Mouse (Mus musculus) embryonic fibroblast, embryonic 13.5 days (primary cell): ENCODE results near the gene 1700012B07Rik. TPM values are rescaled to one million over a fixed set of nuclear protein-coding genes. Genes with fewer than 3 reads are reported as not detected.

Experiments
- H3K27ac ChIP-seq: 2 replicates; pipeline ENCODE4 v1.5.1; 2012; ENCODE audit warnings: low read length, control low read depth, inconsistent platforms; ENCODE audit not compliant: insufficient read depth
- H3K4me1 ChIP-seq: 2 replicates; pipeline ENCODE4 v1.6.1; 2011; ENCODE audit warnings: low read length; ENCODE audit not compliant: control insufficient read depth, insufficient read depth
- H3K4me3 ChIP-seq: 2 replicates; pipeline ENCODE4 v1.5.1; 2011; ENCODE audit warnings: mild to moderate bottlenecking, control low read depth, low read length; ENCODE audit not compliant: insufficient read depth
- CTCF ChIP-seq: IDR thresholded peaks from 2 replicates; pipeline ENCODE4 v1.5.1; 2011; ENCODE audit warnings: mild to moderate bottlenecking, control low read depth, low read length, moderate library complexity, borderline replicate concordance; ENCODE audit not compliant: insufficient read depth
- POLR2A ChIP-seq: IDR thresholded peaks from 2 replicates; pipeline ENCODE4 v1.6.1; 2011; ENCODE audit warnings: low read depth, mild to moderate bottlenecking, control low read depth, low read length, moderate library complexity
- polyA plus RNA-seq: library from polyadenylated mRNA; stranded (reverse); fragments of >200 nt; gene quantifications from 2 replicates; pipeline ENCODE4 v1.2.4, GENCODE M21; 2011; ENCODE audit warnings: low read depth; ENCODE audit not compliant: missing spikeins, insufficient read length

Gene 1700012B07Rik
- polyA plus RNA-seq, 1 experiment = not detected

GRCm38 (mm10) chr11:109853228-109853966 is 25.6 kb upstream of the 1700012B07Rik start:
- Histone ChIP-seq H3K4me1 (0 out of 2 replicates have a peak, but pooled peaks cover 5% of the 10 kb centered on the region), H3K27ac (no peak overlapping the region), H3K4me3 (no peak overlapping the region)
- TF ChIP-seq CTCF = no peak
- no peak for TF ChIP-seq POLR2A

GRCm38 (mm10) chr11:109851996-109852395 is 24.1 kb upstream of the 1700012B07Rik start:
- H3K4me1 ChIP-seq = 0 out of 2 replicates have a peak, but pooled peaks cover 5% of the 10 kb centered on the region
- H3K4me3 ChIP-seq = no peak overlapping the region
- no peak for TF ChIP-seq CTCF
- no peak for TF ChIP-seq POLR2A
- H3K27ac ChIP-seq = no peak overlapping the region

- no peak for TF ChIP-seq POLR2A
- TF ChIP-seq CTCF = no peak
- Histone ChIP-seq H3K4me3 (no peak overlapping the region), H3K27ac (no peak overlapping the region), H3K4me1 (no peaks in the 10 kb centered on the region)
Observed at GRCm38 (mm10) chr11:109846343-109846742, 18.5 kb upstream of the 1700012B07Rik start.

GRCm38 (mm10) chr11:109845601-109846000 is 17.8 kb upstream of the 1700012B07Rik start:
- H3K4me3 ChIP-seq = no peak overlapping the region
- H3K27ac ChIP-seq = no peak overlapping the region
- TF ChIP-seq CTCF = no peak
- TF ChIP-seq POLR2A = no peak
- H3K4me1 ChIP-seq = no peaks in the 10 kb centered on the region

- no peaks in the 10 kb centered on the region for H3K4me1 ChIP-seq
- H3K4me3 ChIP-seq = no peak overlapping the region
- no peak overlapping the region for H3K27ac ChIP-seq
- TF ChIP-seq CTCF (no peak), POLR2A (no peak)
Observed at GRCm38 (mm10) chr11:109844466-109844865, 16.6 kb upstream of the 1700012B07Rik start.

GRCm38 (mm10) chr11:109830368-109830767 is 2.5 kb upstream of the 1700012B07Rik start:
- no peak for TF ChIP-seq CTCF
- no peak for TF ChIP-seq POLR2A
- Histone ChIP-seq H3K27ac (no peak overlapping the region), H3K4me3 (no peak overlapping the region), H3K4me1 (no peaks in the 10 kb centered on the region)

- TF ChIP-seq POLR2A (no peak), CTCF (no peak)
- Histone ChIP-seq H3K4me3 (no peak overlapping the region), H3K4me1 (0 out of 2 replicates have a peak, but pooled peaks cover 3% of the 10 kb centered on the region), H3K27ac (no peak overlapping the region)
Observed at GRCm38 (mm10) chr11:109822280-109822679, 5.6 kb downstream of the 1700012B07Rik start.

- H3K4me3 ChIP-seq = no peak overlapping the region
- H3K4me1 ChIP-seq = 0 out of 2 replicates have a peak, but pooled peaks cover 3% of the 10 kb centered on the region
- H3K27ac ChIP-seq = peak overlapping the region; percentile 100
- TF ChIP-seq CTCF (no peak), POLR2A (no peak; the same call in 1 of the 2 replicates)
Observed at GRCm38 (mm10) chr11:109817405-109817804, 10.4 kb downstream of the 1700012B07Rik start.

- Histone ChIP-seq H3K4me1 (0 out of 2 replicates have a peak, but pooled peaks cover 3% of the 10 kb centered on the region), H3K4me3 (no peak overlapping the region), H3K27ac (peak overlapping the region; percentile 100)
- no peak; the same call in 1 of the 2 replicates for TF ChIP-seq POLR2A
- TF ChIP-seq CTCF = no peak
Observed at GRCm38 (mm10) chr11:109816911-109817310, 10.9 kb downstream of the 1700012B07Rik start.

GRCm38 (mm10) chr11:109811721-109812120 is 16.1 kb downstream of the 1700012B07Rik start:
- Histone ChIP-seq H3K27ac (no peak overlapping the region), H3K4me1 (no peaks in the 10 kb centered on the region), H3K4me3 (no peak overlapping the region)
- TF ChIP-seq CTCF (no peak), POLR2A (no peak)
